Mouse (Mus musculus) hindbrain, embryonic 16.5 days (tissue): ENCODE measurements around the gene Trim17. TPM values are rescaled to one million over a fixed set of nuclear protein-coding genes. Genes with fewer than 3 reads are reported as not detected.
A peak's percentile ranks its signal among the peaks of the same experiment; 100 is the strongest.
"Not testable (repeated sequence)": the region's sequence is repeated elsewhere in the genome, so short reads cannot be mapped to it uniquely, and the experiment has no call there.

Source experiments
- ATAC-seq: fragments of 200-750 bp; cut with Nextera tagmentation; 2 replicates; pipeline ENCODE4 v1.8.0; 2017; ENCODE audit warnings: moderate TSS enrichment, moderate library complexity
- H3K27ac ChIP-seq: fragments of 300-500 bp; sonication (generic); 2 replicates; pipeline ENCODE4 v1.5.1; 2014; ENCODE audit warnings: low read depth, mild to moderate bottlenecking, control low read depth, low read length, moderate library complexity
- H3K27me3 ChIP-seq: fragments of 300-500 bp; sonication (generic); replicated peaks from 2 replicates; pipeline ENCODE4 v1.6.1; 2014; ENCODE audit warnings: low read length; ENCODE audit not compliant: control insufficient read depth, insufficient read depth
- H3K36me3 ChIP-seq: fragments of 300-500 bp; sonication (generic); 2 replicates; pipeline ENCODE4 v1.6.1; 2014; ENCODE audit warnings: mild to moderate bottlenecking, low read length, moderate library complexity, mixed read lengths; ENCODE audit not compliant: control insufficient read depth, insufficient read depth
- H3K4me1 ChIP-seq: fragments of 300-500 bp; sonication (generic); 2 replicates; pipeline ENCODE4 v1.6.1; 2014; ENCODE audit warnings: low read depth, low read length; ENCODE audit not compliant: control insufficient read depth, insufficient read depth
- H3K4me2 ChIP-seq: fragments of 300-500 bp; sonication (generic); 2 replicates; pipeline ENCODE4 v1.6.1; 2014; ENCODE audit warnings: mild to moderate bottlenecking, low read length, control low read depth, moderate library complexity
- H3K4me3 ChIP-seq: fragments of 300-500 bp; sonication (generic); 2 replicates; pipeline ENCODE4 v1.5.1; 2014; ENCODE audit warnings: mild to moderate bottlenecking, low read length, control low read depth, moderate library complexity
- H3K9ac ChIP-seq: fragments of 300-500 bp; sonication (generic); 2 replicates; pipeline ENCODE4 v1.6.1; 2014; ENCODE audit warnings: low read depth, mild to moderate bottlenecking, control low read depth, low read length, moderate library complexity
- H3K9me3 ChIP-seq: fragments of 300-500 bp; sonication (generic); 2 replicates; pipeline ENCODE4 v1.6.1; 2014; ENCODE audit warnings: mild to moderate bottlenecking, low read length, moderate library complexity; ENCODE audit not compliant: control insufficient read depth
- WGBS: fragments of 180-500 bp; shearing (Covaris S2); extraction: QIAGEN DNeasy Blood & Tissue Kit; methylation state at CpG from one replicate; pipeline ENCODE4 v1.1.7; 2014; 5-methylcytosine and 5-hydroxymethylcytosine counted together
- polyA plus RNA-seq: library from polyadenylated mRNA; unstranded; fragments of >200 nt; fragmentation: Nextera tagmentation; extraction: Ambion mirVana; gene quantifications from 2 replicates; pipeline ENCODE4 v1.2.1, GENCODE M21; 2015

The Trim17 gene
- polyA plus RNA-seq, 1 experiment from 2014 or later = 1.1 TPM

DNA sequence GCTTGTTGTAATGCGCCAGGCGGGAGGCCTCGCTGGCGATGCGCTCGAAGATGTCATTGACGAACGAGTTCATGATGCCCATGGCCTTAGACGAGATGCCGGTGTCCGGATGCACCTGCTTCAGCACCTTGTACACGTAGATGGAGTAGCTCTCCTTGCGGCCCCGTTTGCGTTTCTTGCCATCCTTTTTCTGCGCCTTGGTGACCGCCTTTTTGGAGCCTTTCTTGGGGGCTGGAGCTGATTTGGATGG is 390 bp upstream of the Trim17 start:
- under 1% methylated on average over 16 of the region's 17 CpGs for WGBS
- not testable (repeated sequence) for H3K36me3 ChIP-seq, H3K27me3 ChIP-seq, H3K9me3 ChIP-seq, ATAC-seq
- Histone ChIP-seq H3K4me3 (peak overlapping the region; percentile 57), H3K9ac (peak overlapping the region; percentile 86), H3K27ac (peak overlapping the region; percentile 99), H3K4me1 (peaks cover 41% of the 10 kb centered on the region), H3K4me2 (peak overlapping the region; percentile 95)

DNA sequence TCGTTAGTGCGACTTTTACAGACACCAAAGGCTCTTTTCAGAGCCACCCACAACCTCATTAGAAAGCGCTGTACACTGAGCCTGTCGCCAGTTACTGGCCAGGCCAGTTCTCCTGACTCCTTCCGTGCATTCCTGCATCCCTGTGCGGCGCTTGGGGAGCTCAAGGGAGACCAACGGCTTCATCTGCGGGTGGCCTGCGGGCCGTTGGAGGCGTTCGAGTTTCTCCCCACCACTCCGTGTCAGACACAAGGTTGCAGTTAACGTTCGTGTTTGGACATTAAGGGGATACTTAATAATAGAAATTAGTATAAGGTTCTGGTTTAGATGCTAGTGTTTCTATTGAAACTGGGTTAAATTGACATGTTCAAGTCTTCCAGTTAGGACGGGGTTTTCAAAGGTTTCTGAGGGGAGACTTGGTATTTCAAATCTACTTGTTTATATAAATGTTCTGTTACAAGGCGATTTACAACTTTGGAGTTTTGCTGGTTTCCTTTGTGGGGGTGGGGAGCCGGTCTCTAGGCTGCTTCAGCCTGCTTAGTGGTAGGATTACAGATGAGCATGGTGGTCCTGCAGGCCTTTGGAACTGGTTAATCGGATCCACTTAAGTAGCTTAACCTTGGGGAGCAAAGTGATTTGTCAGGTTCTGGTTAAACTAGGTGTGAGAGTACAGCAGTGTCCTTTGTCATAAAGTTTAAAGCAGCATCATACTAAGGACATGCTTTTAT is 820 bp downstream of the Trim17 start:
- no peaks in the 10 kb centered on the region; the same call in 1 of the 2 replicates for H3K36me3 ChIP-seq
- peak overlapping the region; percentile 57 for H3K4me3 ChIP-seq
- H3K9ac ChIP-seq = peak overlapping the region; percentile 78
- H3K9me3 ChIP-seq = no peaks in the 10 kb centered on the region
- peak overlapping the region; percentile 84 for H3K4me2 ChIP-seq
- H3K27ac ChIP-seq = peak overlapping the region; percentile 99
- H3K4me1 ChIP-seq = peaks cover 48% of the 10 kb centered on the region
- 0% methylated on average over 20 of the region's 20 CpGs for WGBS
- no peaks in the 10 kb centered on the region for H3K27me3 ChIP-seq
- ATAC-seq = peak; percentile 31

DNA sequence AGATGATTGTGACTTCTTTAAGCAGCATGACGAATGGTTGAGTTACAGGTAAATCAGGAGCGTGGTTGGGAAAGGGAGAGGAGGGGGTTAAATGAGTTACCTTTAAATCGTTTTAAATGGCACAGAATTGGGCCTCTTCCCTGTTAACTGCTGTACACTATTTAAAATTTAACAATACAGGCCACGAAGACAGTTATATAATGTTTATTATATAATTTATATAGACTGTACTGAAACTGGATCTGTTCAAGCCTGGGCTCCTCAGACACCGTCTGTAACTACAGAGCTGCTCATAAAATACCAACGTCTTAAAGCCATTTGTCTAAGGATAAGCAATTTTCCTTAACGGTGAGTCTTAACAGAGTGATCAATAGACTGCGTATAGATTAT is 1.4 kb downstream of the Trim17 start:
- 15% methylated on average over 8 of the region's 8 CpGs for WGBS
- Histone ChIP-seq H3K4me1 (peaks cover 46% of the 10 kb centered on the region), H3K4me2 (peak overlapping the region; percentile 84), H3K9ac (peak overlapping the region; percentile 78), H3K36me3 (no peaks in the 10 kb centered on the region; the same call in 1 of the 2 replicates), H3K9me3 (no peaks in the 10 kb centered on the region), H3K4me3 (peak overlapping the region; percentile 57), H3K27me3 (no peaks in the 10 kb centered on the region), H3K27ac (peak overlapping the region; percentile 99)
- ATAC-seq = no peak

GRCm38 (mm10) chr11:58957226-58957914 is 2.9 kb downstream of the Trim17 start:
- H3K9ac ChIP-seq = peak overlapping the region; percentile 78
- H3K36me3 ChIP-seq = no peaks in the 10 kb centered on the region; the same call in 1 of the 2 replicates
- peak overlapping the region; percentile 84 for H3K4me2 ChIP-seq
- WGBS = 82% methylated on average over 5 of the region's 5 CpGs
- H3K9me3 ChIP-seq = 0 out of 2 replicates have a peak, but pooled peaks cover 2% of the 10 kb centered on the region
- H3K27me3 ChIP-seq = no peaks in the 10 kb centered on the region
- peaks cover 36% of the 10 kb centered on the region for H3K4me1 ChIP-seq
- peak overlapping the region; percentile 57 for H3K4me3 ChIP-seq
- no peak overlapping the region for H3K27ac ChIP-seq
- ATAC-seq = no peak

GRCm38 (mm10) chr11:58958536-58958935 is 4.1 kb downstream of the Trim17 start:
- Histone ChIP-seq H3K9me3 (0 out of 2 replicates have a peak, but pooled peaks cover 2% of the 10 kb centered on the region), H3K27me3 (no peaks in the 10 kb centered on the region), H3K4me3 (no peak overlapping the region), H3K4me1 (peaks cover 32% of the 10 kb centered on the region), H3K4me2 (peak overlapping the region; percentile 84), H3K36me3 (no peaks in the 10 kb centered on the region; the same call in 1 of the 2 replicates), H3K9ac (no peak overlapping the region), H3K27ac (no peak overlapping the region)
- ATAC-seq = no peak
- 82% methylated on average over 6 of the region's 6 CpGs for WGBS

GRCm38 (mm10) chr11:58959186-58959825 is 4.8 kb downstream of the Trim17 start:
- Histone ChIP-seq H3K4me3 (peak overlapping the region; percentile 57), H3K9ac (peak overlapping the region; percentile 70), H3K36me3 (no peaks in the 10 kb centered on the region; the same call in 1 of the 2 replicates), H3K9me3 (0 out of 2 replicates have a peak, but pooled peaks cover 2% of the 10 kb centered on the region), H3K27ac (peak overlapping the region; percentile 82), H3K4me1 (peaks cover 32% of the 10 kb centered on the region), H3K27me3 (no peaks in the 10 kb centered on the region), H3K4me2 (peak overlapping the region; percentile 89)
- WGBS = 32% methylated on average over 15 of the region's 15 CpGs
- ATAC-seq = no peak

- ATAC-seq = peak; percentile 92
- Histone ChIP-seq H3K4me1 (peaks cover 32% of the 10 kb centered on the region), H3K9ac (peak overlapping the region; percentile 70), H3K36me3 (no peaks in the 10 kb centered on the region; the same call in 1 of the 2 replicates), H3K27me3 (no peaks in the 10 kb centered on the region), H3K9me3 (0 out of 2 replicates have a peak, but pooled peaks cover 2% of the 10 kb centered on the region), H3K4me2 (peak overlapping the region; percentile 89), H3K4me3 (peak overlapping the region; percentile 57), H3K27ac (peak overlapping the region; percentile 82)
- WGBS = 0% methylated on average over 40 of the region's 40 CpGs
Observed at GRCm38 (mm10) chr11:58959921-58960465, 5.5 kb downstream of the Trim17 start.

DNA sequence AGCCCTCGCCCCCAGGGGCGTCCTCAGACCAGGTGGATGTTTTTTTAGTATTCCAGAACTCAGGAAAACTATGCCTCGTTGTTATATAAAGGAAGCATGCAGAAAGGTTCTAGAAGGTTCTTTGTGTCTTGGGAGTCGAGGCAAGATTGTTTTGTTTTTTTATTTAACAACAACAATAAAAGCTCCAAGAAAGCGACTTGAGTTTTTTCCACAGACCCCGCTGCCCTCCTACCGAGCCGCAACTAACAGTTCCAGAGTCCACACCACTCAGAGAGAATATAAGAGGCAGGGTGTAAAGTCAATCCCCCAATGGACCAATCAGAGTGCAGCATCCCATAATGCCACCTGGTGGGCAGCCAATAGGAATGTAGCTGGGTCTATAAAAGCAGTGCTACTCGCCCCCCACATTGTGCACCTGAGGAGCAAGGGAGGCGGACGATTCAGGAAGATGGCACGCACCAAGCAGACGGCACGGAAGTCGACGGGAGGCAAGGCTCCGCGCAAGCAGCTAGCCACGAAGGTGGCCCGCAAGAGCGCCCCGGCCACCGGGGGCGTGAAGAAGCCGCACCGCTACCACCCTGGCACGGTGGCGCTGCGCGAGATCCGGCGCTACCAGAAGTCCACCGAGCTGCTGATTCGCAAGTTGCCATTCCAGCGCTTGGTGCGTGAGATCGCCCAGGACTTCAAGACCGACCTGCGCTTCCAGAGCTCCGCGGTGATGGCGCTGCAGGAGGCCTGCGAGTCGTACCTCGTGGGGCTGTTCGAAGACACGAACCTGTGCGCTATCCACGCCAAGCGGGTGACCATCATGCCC is 7.1 kb downstream of the Trim17 start:
- no peak overlapping the region for H3K4me3 ChIP-seq

More for the DNA sequence above, 7.1 kb downstream of the Trim17 start:
- H3K27ac ChIP-seq = no peak overlapping the region
- H3K36me3 ChIP-seq = no peaks in the 10 kb centered on the region; the same call in 1 of the 2 replicates
- ATAC-seq = no peak
- 60% methylated on average over 50 of the region's 50 CpGs for WGBS
- H3K27me3 ChIP-seq = no peaks in the 10 kb centered on the region
- peaks cover 28% of the 10 kb centered on the region for H3K4me1 ChIP-seq
- no peak overlapping the region for H3K9ac ChIP-seq
- no peak overlapping the region for H3K4me2 ChIP-seq
- H3K9me3 ChIP-seq = 0 out of 2 replicates have a peak, but pooled peaks cover 2% of the 10 kb centered on the region
